In the genomic region with DNA sequence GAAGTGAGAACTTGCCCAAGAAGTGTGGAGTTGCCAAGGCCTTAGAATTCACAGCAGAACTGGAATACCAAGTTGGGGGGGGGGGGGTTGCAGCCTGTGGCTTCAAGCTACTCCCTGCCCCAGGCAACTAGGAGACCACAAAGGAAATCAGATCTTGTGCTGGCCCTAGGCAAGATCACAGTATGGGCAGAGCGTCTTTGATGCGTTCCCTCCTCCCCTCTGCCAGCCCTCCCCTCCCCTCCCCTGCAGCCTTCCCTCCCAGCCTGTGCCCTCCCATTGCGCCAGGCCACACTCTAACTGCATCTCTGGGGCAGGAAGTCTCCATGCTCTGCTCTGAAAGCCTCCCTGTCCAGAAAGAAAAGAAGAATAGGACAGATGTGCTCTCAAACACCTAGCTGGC, we compare ENCODE assay signal across 25 mouse cellular contexts.
A peak's percentile ranks its signal among the peaks of the same experiment; 100 is the strongest.
DNase-seq lines count a peak whose midpoint lies in the region; ATAC-seq lines count a peak whose summit lies in the region.
"Had no signal": no experiment of that assay in that cellular context is flagged by ENCODE, and none has a peak within 500 bp of the region (broad histone marks: within the 10 kb centered on the region; RNA-seq: fewer than 3 reads in every experiment).

No protein-coding gene starts in this region.

- H3K27ac ChIP-seq in midbrain, embryonic 14.5 days (replicated peaks; ENCODE audit: low read depth, low read length), result no peak overlapping the region
- no peak overlapping the region for H3K27ac ChIP-seq in midbrain, embryonic 13.5 days
- no peak overlapping the region for H3K27ac ChIP-seq in embryonic facial prominence, embryonic 10.5 days (replicated peaks)
- H3K27ac ChIP-seq: embryonic facial prominence, embryonic 12.5 days; forebrain, embryonic 13.5 days; heart, embryonic 15.5 days; hindbrain, embryonic 10.5 days; hindbrain, embryonic 14.5 days; intestine, embryonic 15.5 days had no signal

- ATAC-seq in midbrain, embryonic 14.5 days (ENCODE audit: low FRiP score, low TSS enrichment), result no peak
- no peak for ATAC-seq in midbrain, embryonic 13.5 days
- ATAC-seq in hematopoietic stem cell, adult 5-6 weeks (replicated peaks in 1 of 2; ENCODE audit: insufficient read depth in 1 of 2, low FRiP score in 2 of 2, low TSS enrichment in 1 of 2, low read depth in 1 of 2, poor library complexity in 2 of 2, severe bottlenecking in 2 of 2), result peak; percentile 34 to 48; a peak in 1 of 4 replicates
- ATAC-seq: CD4-positive, CD25-positive, alpha-beta regulatory T cell, adult 4 months; forebrain, embryonic 13.5 days; forebrain, postnatal 0 days; intestine, embryonic 15.5 days had no signal

- H3K9me3 ChIP-seq in midbrain, embryonic 14.5 days (ENCODE audit: control insufficient read depth, low read length), result no peaks in the 10 kb centered on the region
- H3K9me3 ChIP-seq in midbrain, embryonic 13.5 days, result no peaks in the 10 kb centered on the region
- no peaks in the 10 kb centered on the region for H3K9me3 ChIP-seq in embryonic facial prominence, embryonic 10.5 days
- H3K9me3 ChIP-seq: embryonic facial prominence, embryonic 12.5 days; forebrain, embryonic 13.5 days; heart, embryonic 15.5 days; hindbrain, embryonic 10.5 days; intestine, embryonic 15.5 days had no signal

- no peak overlapping the region for H3K4me2 ChIP-seq in midbrain, embryonic 14.5 days (ENCODE audit: low read length)
- no peak overlapping the region for H3K4me2 ChIP-seq in midbrain, embryonic 13.5 days (replicated peaks)
- H3K4me2 ChIP-seq: embryonic facial prominence, embryonic 12.5 days; forebrain, embryonic 13.5 days; heart, embryonic 11.5 days; heart, embryonic 15.5 days; hindbrain, embryonic 14.5 days; intestine, embryonic 15.5 days had no signal

- H3K4me1 ChIP-seq in midbrain, embryonic 14.5 days (ENCODE audit: control insufficient read depth, insufficient read depth, low read length), result no peaks in the 10 kb centered on the region
- no peaks in the 10 kb centered on the region for H3K4me1 ChIP-seq in midbrain, embryonic 13.5 days (replicated peaks)
- H3K4me1 ChIP-seq in embryonic facial prominence, embryonic 10.5 days, result peaks cover 6% of the 10 kb centered on the region; the same call in 1 of the 2 replicates
- H3K4me1 ChIP-seq: forebrain, embryonic 13.5 days; heart, embryonic 15.5 days; intestine, embryonic 15.5 days had no signal

- H3K4me3 ChIP-seq in midbrain, embryonic 14.5 days (replicated peaks; ENCODE audit: low read depth, low read length), result no peak overlapping the region
- H3K4me3 ChIP-seq in midbrain, embryonic 13.5 days (replicated peaks), result no peak overlapping the region
- H3K4me3 ChIP-seq in embryonic facial prominence, embryonic 10.5 days, result no peak overlapping the region
- H3K4me3 ChIP-seq: embryonic facial prominence, embryonic 12.5 days; forebrain, embryonic 13.5 days; heart, embryonic 15.5 days; hindbrain, embryonic 10.5 days; intestine, embryonic 15.5 days had no signal

- no peaks in the 10 kb centered on the region for H3K36me3 ChIP-seq in midbrain, embryonic 14.5 days (ENCODE audit: control insufficient read depth, insufficient read depth, low read length)
- no peaks in the 10 kb centered on the region for H3K36me3 ChIP-seq in midbrain, embryonic 13.5 days
- H3K36me3 ChIP-seq in embryonic facial prominence, embryonic 10.5 days (replicated peaks), result no peaks in the 10 kb centered on the region
- H3K36me3 ChIP-seq: embryonic facial prominence, embryonic 12.5 days; G1E; heart, embryonic 15.5 days; hindbrain, embryonic 10.5 days; intestine, embryonic 15.5 days had no signal

- H3K9ac ChIP-seq in midbrain, embryonic 14.5 days (replicated peaks; ENCODE audit: low read length), result no peak overlapping the region
- no peak overlapping the region for H3K9ac ChIP-seq in midbrain, embryonic 13.5 days (replicated peaks)
- H3K9ac ChIP-seq: embryonic facial prominence, embryonic 12.5 days; forebrain, embryonic 13.5 days; forebrain, postnatal 0 days; heart, embryonic 15.5 days; hindbrain, embryonic 14.5 days; intestine, embryonic 15.5 days had no signal

- no peaks in the 10 kb centered on the region for H3K27me3 ChIP-seq in midbrain, embryonic 14.5 days (ENCODE audit: control insufficient read depth, insufficient read depth, low read length)
- H3K27me3 ChIP-seq in midbrain, embryonic 13.5 days, result no peaks in the 10 kb centered on the region
- no peaks in the 10 kb centered on the region for H3K27me3 ChIP-seq in embryonic facial prominence, embryonic 10.5 days (replicated peaks; ENCODE audit: low read depth, poor library complexity, severe bottlenecking)
- H3K27me3 ChIP-seq: embryonic facial prominence, embryonic 12.5 days; forebrain, embryonic 13.5 days; heart, embryonic 15.5 days; intestine, embryonic 15.5 days had no signal

- 46% methylated on average over 3 of the region's 3 CpGs for WGBS in midbrain, embryonic 14.5 days
- 49% methylated on average over 3 of the region's 3 CpGs for WGBS in midbrain, embryonic 13.5 days
- 38% methylated on average over 3 of the region's 3 CpGs for WGBS in embryonic facial prominence, embryonic 10.5 days

- DNase-seq in midbrain, embryonic 14.5 days, result peak; percentile 23
- peak; percentile 26 for DNase-seq in embryonic facial prominence, embryonic 10.5 days (ENCODE audit: low spot score)
- no peak for DNase-seq in thymus, postnatal 10 days (ENCODE audit: low spot score in 2 of 2)
- no peak for DNase-seq in gastrocnemius, adult 8-10 months (ENCODE audit: low spot score in 2 of 2)
- no peak for DNase-seq in adrenal gland, postnatal 25 days
- DNase-seq: adrenal gland, adult 8-10 months; B cell, adult 2 months; cerebellum, adult 18-20 months; cerebellum, postnatal 10 days; embryo, embryonic 11 days; forebrain, postnatal 0 days; gastrocnemius, postnatal 25 days; heart, adult 18-20 months; heart, postnatal 14 days had no signal

Comparison
In these comparisons a context has a peak if more than half of its experiments do, and no peak if none do; other contexts are left out.
1. ATAC-seq: peak in hematopoietic stem cell, adult 5-6 weeks (2 of 2); none in midbrain, embryonic 14.5 days (single experiment) and midbrain, embryonic 13.5 days (single experiment).
2. DNase-seq: peak in midbrain, embryonic 14.5 days (single experiment) and embryonic facial prominence, embryonic 10.5 days (single experiment); none in thymus, postnatal 10 days (0 of 2), gastrocnemius, adult 8-10 months (0 of 2) and adrenal gland, postnatal 25 days (single experiment).